Mouse (Mus musculus): ENCODE data around the gene Ak8.

Gene Ak8

GRCm38 (mm10) chr2:28699361-28700335, at the start of gene Ak8, which contains the start of gene Spaca9:
Ak8 (plus strand) TSS chr2:28700164.
Spaca9 (minus strand) TSS chr2:28699727.
- DNase-seq = peak; percentile 70 to 88

- DNase-seq = peak; percentile 62 to 76
Measured at GRCm38 (mm10) chr2:28650526-28650925, 49.4 kb upstream of the Ak8 start.

GRCm38 (mm10) chr2:28653351-28653750, 46.6 kb upstream of the Ak8 start:
- DNase-seq = no peak

GRCm38 (mm10) chr2:28654295-28654694, 45.7 kb upstream of the Ak8 start:
- peak; percentile 33 to 61 for DNase-seq

GRCm38 (mm10) chr2:28656216-28656615, 43.7 kb upstream of the Ak8 start:
- DNase-seq = no peak

GRCm38 (mm10) chr2:28662891-28663290, 37.1 kb upstream of the Ak8 start:
- no peak for DNase-seq

- DNase-seq = no peak
Measured at GRCm38 (mm10) chr2:28665818-28666217, 34.1 kb upstream of the Ak8 start.

GRCm38 (mm10) chr2:28671438-28671837, 28.5 kb upstream of the Ak8 start:
- DNase-seq = peak; percentile 29 to 40

- no peak for DNase-seq
Measured at GRCm38 (mm10) chr2:28676005-28676404, 24.0 kb upstream of the Ak8 start.

- DNase-seq = peak; percentile 42 to 64
Measured at GRCm38 (mm10) chr2:28680710-28681109, 19.3 kb upstream of the Ak8 start.

GRCm38 (mm10) chr2:28681718-28682117, 18.2 kb upstream of the Ak8 start:
- DNase-seq = peak; percentile 68 to 78

GRCm38 (mm10) chr2:28685895-28686294, 14.1 kb upstream of the Ak8 start:
- DNase-seq = no peak

GRCm38 (mm10) chr2:28688431-28688830, 11.5 kb upstream of the Ak8 start:
- peak in 1 of 2 experiments; percentile 59 for DNase-seq

GRCm38 (mm10) chr2:28692692-28693091, 7.3 kb upstream of the Ak8 start:
- DNase-seq = no peak

- DNase-seq = no peak
Measured at GRCm38 (mm10) chr2:28698566-28698965, 1.4 kb upstream of the Ak8 start.

GRCm38 (mm10) chr2:28701646-28702262, 1.8 kb downstream of the Ak8 start:
- no peak for DNase-seq

GRCm38 (mm10) chr2:28706106-28706636, 6.2 kb downstream of the Ak8 start:
- DNase-seq = no peak

GRCm38 (mm10) chr2:28706787-28707186, 6.8 kb downstream of the Ak8 start:
- no peak for DNase-seq

GRCm38 (mm10) chr2:28713036-28713435, 13.1 kb downstream of the Ak8 start:
- no peak for DNase-seq

- DNase-seq = no peak
Measured at GRCm38 (mm10) chr2:28722419-28722818, 22.5 kb downstream of the Ak8 start.

- DNase-seq = no peak
Measured at GRCm38 (mm10) chr2:28723912-28724311, 23.9 kb downstream of the Ak8 start.

GRCm38 (mm10) chr2:28727786-28728404, 27.9 kb downstream of the Ak8 start:
- DNase-seq = no peak

GRCm38 (mm10) chr2:28730676-28731075, 30.7 kb downstream of the Ak8 start:
- no peak for DNase-seq

All from kidney, postnatal 36 days (tissue).